Mouse (Mus musculus) retina, embryonic 14.5 days (tissue): ENCODE results near the gene Parp3.

Experiments
- DNase-seq: peaks from one replicate; pipeline ENCODE4 v3.0.0-alpha.2; 2015; ENCODE audit warnings: low spot score

Parp3 gene

DNA sequence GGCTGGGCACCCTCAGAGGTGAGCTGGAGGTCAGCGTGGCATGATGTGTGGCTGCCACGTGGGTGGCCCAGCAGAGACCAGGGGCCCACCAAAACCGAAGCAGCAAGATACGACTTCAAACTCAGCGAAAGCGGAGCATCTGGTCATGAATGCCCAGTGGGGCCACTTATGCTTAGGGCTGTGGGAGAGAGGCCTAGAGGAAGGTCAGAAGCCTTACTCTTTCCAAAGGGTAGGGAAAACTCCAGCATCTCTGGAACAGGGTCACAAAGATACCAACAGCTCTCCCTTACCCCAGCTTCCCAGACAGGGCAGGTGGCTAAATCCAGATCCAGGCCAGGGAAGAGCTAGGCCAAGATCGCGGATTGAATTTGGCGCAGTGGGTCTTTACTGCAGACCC is 19.6 kb downstream of the Parp3 start:
- peak; percentile 76 for DNase-seq

DNA sequence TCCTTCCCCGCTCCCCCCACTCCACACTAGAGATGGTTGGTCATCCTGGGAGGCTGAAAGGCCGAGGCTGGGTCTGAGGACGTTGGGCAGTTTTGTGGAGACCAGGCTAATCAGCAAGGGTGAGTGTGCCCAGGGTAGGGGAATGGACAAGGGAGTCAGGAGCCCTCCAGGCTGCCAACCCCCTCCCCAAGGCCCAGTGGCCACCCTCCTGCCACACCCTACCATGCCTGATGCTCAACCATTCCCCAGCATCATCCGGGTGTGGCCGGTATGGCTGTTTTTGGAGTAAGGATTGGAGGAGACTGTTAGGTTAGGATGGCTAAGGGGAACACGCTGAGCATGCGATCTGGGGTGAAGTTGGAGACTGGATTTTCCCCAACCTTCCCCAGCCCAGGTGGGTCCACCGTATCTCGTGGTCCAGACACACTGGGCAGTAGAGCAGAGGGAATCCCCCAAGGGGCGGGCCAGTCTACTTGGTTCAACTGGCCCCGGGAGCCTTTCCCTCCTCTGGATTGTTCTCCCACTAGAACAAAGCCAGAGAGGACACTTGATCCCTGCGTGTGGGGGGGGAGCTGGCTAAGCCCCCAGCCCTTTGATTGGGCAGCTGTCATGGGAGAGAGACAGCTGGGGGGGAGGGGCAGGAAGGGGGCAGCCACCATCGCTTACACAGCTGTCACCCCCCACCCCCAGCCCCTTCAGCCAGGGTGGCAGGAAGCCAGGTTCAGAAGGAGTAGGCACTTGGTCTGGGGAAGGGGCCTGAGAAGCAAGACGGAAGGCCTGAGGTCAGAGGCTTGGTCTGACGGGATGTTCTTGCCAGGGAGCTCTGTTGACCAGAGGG is 20.2 kb downstream of the Parp3 start:
- peak; percentile 80 for DNase-seq

- DNase-seq, result peak; percentile 60
Measured at GRCm38 (mm10) chr9:106454888-106455681, 21.7 kb downstream of the Parp3 start.

DNA sequence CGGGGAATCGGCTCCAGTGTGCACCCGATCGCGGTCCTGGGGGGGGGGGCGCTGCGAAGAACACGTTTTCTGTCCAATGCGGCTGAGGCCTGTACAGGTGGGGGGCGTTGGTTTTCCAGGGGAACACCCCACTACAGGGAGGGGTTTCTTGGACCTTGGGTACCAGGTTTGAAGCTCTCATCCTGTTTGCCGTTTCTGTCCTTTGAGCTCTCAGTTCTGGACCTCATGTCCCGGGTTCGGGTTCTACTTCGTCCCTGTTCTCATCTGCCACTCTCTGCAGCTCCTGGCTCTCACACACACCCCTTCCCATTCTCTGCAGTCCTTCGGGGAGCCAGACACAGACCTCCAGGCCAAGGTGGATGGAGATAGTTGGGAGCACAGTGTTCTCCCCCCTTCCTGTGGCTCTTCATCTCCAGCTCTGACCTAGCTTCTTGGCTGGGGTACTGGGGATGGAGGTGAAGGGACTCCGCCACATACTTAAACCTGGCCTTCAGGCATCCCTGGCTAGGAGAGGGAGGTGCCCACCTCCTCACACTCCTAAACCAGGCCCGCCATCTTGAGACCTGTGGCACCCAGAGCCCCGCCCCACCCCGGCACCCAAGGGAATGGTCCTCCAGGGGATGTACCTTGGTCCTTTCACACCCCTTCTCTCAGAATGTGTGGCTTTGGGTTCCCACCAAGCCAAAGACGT is 22.5 kb downstream of the Parp3 start:
- DNase-seq, result no peak

GRCm38 (mm10) chr9:106453271-106454070 is 23.3 kb downstream of the Parp3 start, which contains the start of gene Pcbp4:
Gene Pcbp4 (plus strand): TSS chr9:106453291.
- peak; percentile 82 for DNase-seq

DNA sequence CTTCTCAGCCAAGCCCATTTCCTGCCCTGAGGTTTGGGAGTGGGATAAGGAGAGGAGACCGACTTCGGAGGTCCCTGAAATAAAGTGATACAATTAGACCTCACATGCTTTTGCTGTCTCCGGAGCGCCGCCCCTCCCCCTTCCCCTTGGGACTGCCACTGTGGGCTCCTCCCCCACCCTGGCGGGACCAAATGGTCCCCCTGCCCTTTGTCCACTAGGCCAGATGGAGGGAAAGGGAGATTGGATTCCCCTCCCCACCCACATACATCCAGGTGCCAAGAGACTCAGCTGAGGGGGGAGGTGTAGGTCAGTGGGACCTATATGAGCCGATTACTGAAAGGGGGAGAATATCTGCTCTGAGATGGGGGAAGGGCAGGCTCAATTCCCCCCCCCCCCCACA is 23.9 kb downstream of the Parp3 start:
- DNase-seq, result peak; percentile 82

GRCm38 (mm10) chr9:106452351-106452750 is 24.4 kb downstream of the Parp3 start:
- no peak for DNase-seq

GRCm38 (mm10) chr9:106451899-106452298 is 24.9 kb downstream of the Parp3 start:
- DNase-seq, result no peak

DNA sequence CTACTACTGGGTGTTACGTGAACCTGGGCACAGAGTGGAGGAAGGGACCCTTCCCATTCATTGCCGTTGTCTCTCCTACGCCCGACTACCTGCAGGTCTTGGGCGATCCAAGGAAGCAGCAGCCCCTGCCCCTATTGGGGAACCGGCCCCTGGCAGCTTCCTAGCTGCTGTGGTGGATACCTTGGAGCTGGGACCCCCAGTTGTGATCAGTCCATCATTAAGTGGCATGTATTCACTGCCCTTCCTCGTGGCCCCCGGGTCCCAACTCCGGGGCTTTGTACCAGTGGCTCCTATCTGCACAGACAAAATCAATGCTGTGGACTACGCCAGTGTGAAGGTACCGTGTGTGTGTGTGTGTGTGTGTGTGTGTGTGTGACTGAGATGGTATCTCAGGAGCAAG is 25.5 kb downstream of the Parp3 start:
- DNase-seq, result no peak

- peak; percentile 37 for DNase-seq
Measured at GRCm38 (mm10) chr9:106450661-106451060, 26.1 kb downstream of the Parp3 start.

GRCm38 (mm10) chr9:106449947-106450346 is 26.8 kb downstream of the Parp3 start:
- no peak for DNase-seq

- peak; percentile 82 for DNase-seq
Measured at GRCm38 (mm10) chr9:106448498-106449031, 28.2 kb downstream of the Parp3 start.

DNA sequence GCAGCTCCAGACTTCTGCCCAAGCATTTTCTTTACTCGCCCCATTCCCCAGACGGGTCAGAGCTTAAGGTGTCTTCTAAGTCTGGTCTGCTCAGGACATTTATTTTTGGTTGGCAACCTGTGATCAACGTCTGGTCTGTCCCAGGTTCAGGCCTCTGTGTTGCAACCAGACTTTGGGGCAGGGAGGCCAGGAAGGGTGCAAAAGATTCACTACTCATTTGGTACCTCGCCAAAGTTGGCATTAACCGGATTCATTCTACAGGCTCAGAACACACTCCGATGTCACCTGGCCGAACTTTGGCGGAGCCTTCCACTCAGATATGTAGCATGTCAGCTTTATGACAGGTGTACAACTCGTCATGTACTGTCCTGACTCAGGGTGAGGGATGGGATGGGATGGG is 28.8 kb downstream of the Parp3 start:
- DNase-seq, result no peak

DNA sequence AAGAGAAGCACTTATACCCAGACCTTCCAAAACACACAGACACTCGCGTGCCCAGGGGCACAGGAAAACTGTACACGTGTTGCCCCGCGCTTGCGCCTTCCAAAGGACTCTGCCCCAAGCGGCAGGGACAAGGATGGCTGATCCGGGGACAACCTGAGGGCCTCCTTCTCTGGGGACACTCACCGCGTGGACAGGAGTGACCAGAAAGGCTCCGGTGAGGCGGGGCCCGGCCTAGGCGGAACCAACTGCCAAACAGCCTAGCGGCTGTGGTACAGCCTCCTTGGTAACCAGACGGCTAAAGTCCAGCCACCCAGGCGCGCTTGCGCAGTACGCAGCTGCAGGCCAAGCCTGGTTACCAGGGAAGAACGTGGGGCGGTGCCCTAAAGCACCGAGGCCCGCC is 29.4 kb downstream of the Parp3 start, which contains the start of the genes Abhd14b and Abhd14a:
Abhd14b (plus strand) TSS at position 112 of the 400 bp plus-strand sequence.
Abhd14a (minus strand) TSS at position 331 of the 400 bp plus-strand sequence.
- DNase-seq, result peak; percentile 94

DNA sequence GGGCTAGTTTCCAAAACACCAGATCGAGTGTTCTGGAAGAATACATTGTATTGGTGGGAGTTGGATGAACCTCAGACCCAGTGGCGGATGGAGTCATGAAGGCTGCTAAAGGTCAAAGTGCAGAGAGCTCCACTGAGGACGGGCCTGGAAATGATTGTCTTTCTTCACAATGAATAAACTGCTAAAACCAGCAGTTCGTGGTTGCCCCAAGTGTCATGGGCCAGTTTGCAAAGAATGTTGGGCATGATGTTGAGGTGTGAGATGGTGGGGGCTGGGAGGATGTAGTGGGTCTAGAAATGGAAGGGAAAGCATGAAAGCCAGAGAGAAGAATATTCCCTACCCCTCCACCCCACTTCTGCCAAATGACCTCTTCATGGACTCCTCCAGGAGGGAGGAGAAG is 31.9 kb downstream of the Parp3 start:
- no peak for DNase-seq

- DNase-seq, result no peak
Measured at GRCm38 (mm10) chr9:106442680-106443079, 34.1 kb downstream of the Parp3 start.

- DNase-seq, result no peak
Measured at GRCm38 (mm10) chr9:106436566-106436965, 40.2 kb downstream of the Parp3 start.

DNA sequence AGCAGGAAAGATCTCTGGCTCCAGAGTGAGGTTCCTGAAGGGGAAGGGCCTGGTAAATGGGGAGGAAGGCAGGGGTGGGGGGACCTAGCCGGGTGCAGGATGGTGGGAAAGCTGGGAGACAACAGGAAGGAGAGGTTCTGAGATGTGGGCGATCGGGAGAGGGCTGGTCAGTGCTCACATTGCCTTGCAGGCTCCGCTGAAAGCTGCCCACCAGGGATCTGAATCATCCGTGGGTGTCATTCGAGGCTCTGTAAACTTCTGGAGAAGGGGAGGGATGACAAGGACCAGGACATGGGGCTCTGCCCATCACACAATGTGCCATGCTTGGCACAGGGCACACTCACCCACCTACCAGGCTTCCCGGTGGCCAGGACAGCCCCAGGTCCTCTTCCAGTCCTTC is 43.4 kb downstream of the Parp3 start:
- DNase-seq, result no peak

DNA sequence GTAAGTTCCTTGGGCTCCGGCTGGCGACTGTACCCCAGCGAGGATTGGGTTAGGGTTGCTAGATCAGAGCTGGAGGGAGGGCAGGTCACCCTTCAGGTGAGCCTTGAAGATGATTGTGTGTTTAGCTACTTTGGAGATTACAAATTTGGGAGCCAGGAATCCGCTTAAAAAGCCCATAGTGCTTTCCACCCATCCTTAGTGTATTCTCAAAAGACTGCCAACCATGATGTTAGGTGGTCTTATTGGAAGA is 46.8 kb downstream of the Parp3 start:
- no peak for DNase-seq

DNA sequence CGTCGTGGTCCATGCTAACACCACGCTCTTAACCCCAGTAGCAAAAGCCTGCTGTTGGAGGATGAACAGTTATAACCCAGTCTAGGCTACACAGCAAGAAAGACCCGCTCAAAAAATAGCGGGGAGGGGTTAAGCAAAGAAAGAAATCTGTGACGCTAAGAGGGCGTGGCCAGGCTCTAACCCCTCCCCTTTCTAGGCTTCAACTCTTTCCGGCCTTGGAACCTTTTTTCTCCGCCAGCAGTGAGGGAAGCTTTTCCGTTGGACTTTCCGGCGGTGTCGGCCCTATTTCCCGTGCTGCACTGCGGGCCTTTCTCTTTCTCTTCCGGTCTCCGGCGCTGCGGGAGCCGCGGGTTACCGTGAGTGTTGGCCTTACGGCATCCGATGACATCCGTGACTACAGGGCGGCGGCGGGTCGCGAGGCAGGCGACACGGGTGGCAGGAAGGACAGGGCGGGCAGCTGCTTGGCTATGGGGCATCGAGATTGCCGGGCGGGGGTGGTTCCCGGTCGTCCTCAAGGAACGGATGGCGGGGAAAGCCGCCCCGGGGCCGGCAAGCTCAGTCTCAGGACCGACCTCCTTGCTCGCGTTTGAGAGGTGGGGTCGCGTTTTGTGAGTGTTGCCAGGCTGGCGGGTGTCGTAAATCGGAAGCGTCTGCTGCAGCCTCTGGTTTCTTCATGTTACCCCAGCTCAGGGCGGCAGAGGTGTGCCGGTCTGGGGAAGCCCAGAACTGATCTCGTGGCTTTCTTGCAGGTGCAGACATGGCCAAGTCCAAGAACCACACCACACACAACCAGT is 47.3 kb downstream of the Parp3 start, which contains the start of gene Rpl29:
Rpl29 (plus strand) TSS at position 234 of the 794 bp plus-strand sequence.
- peak; percentile 99 for DNase-seq
